Mouse (Mus musculus) lung, postnatal 36 days (tissue): Measurements from ENCODE around the gene Arhgap28.
"Not testable (repeated sequence)": the region's sequence is repeated elsewhere in the genome, so short reads cannot be mapped to it uniquely, and the experiment has no call there.

Experiments used
- DNase-seq: peaks from one replicate; pipeline ENCODE4 v3.0.0; 2022; ENCODE audit warnings: mixed read lengths

Arhgap28 gene

DNA sequence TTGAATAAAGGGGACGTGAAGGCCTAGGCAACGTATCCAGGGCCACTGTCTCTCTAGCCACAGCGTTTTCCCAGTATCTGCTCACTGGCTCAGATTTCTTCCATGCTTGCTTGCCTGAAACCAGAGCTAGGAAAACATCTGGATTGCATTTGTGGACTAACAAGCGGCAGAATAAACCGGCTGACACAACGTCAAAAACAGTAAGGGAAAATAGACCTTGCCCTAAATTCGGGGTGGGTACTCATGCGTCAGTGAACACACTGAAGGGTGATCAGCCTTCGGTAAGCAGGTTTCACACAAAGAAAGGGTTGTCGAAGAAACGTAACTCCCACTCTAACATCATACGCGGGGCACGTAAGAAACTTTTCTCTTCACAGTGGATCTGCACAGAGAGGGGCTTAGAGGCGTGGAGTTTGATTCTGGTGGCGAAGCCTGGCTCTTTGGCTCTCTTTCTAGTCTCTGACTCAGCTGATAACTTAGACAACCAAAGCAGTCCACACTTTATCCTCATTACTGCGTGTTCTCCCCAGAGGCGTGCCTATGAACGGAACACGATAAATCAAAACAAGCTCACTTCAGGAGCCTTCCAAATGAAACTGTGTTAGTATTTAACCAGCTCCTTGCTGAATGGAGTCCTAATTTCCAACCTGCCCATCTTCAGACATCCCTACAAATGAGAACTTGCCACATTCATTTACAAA, 137.2 kb downstream of the Arhgap28 start:
- DNase-seq, result peak; percentile 10

DNA sequence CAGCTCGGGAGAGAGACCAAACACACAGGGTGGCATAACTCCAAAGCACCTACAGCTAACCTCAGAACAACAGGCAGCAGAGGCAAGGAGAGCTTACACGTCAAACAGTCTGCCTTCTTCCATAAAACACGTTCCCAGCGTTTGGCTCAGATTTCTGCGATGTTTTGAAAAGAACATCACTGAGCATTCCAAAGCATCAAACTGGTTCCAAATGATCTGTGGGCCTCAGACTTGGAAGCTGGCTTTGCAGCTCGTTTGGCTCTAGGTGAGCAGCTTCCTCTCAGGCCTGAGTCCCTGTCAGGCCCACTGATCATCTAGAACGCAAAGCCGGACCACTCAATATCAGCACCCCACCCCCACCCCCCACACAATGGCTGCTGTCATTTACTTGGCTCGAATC, 137.9 kb downstream of the Arhgap28 start:
- peak; percentile 35 for DNase-seq

DNA sequence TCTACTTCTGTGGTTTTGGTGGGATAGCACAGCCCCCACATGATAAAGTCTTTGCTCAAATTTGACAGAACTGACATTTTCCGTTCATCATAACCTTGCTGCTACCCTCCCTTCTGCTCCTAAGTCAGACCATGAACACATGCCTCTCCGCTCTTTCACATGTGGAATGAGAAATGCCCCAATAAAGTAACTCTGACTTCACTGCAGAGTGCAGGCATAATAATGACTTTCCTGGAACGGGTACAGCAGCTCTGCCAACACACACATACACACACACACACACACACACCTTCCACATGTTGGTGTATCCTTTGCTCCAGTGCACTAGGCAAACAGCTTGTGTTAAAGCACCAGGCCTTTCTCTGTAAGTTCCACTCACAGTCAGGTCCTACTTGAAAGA, 139.0 kb downstream of the Arhgap28 start:
- DNase-seq, result no peak

DNA sequence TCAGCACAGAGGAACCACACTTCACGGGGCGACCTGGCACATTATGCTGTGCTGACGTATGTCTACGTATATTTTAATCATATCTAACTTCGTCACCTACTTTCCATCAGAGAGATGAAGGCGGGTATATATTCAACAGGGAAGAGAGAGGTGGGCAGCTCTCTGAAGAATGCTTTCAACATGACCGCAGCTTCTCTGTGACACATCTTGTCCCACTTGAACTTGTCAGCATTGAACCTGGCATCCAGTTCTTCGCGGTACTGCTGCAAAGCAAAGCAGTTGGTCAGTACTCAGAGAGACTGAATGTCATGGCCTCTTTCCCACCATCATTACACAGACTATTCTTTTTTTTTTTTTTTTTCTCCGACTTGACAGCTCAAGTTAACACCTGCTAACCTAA, 139.6 kb downstream of the Arhgap28 start:
- no peak for DNase-seq

DNA sequence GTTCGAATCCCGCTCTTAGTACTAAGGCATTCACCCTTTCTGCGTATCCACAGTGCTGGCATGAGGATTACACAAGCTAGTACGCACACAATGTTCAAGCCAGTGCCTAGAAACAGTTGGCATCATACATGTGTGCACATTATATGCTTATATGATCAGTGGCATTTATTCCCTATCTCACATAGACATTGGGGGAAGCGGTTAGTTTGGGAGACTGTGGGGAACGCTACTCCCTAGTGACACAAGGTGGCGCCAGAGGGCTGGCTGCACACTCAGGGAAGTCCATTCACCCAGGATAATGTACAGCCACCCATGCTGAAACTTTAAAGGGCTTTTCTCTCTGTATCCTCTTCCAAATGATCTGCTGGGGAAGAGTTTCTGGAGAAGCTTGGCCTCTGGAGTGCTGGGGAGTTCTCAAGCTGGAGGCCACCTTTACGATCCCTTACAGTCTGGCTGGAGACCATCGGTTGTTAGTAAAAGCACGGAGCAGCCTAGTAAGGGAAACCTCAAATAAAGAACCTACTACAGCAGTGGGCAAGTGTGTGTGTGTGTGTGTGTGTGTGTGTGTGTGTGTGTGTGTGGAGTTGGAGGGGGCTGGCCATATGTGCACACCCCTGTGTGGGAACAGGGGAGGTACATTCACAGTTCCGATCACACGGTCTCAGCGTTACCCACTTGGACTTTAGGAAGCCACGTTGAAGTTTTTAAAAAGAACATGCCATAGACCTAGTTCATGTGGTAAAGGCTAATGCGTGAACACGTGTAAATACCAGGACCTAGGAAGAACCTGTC, 142.0 kb downstream of the Arhgap28 start:
- DNase-seq, result peak; percentile 66

DNA sequence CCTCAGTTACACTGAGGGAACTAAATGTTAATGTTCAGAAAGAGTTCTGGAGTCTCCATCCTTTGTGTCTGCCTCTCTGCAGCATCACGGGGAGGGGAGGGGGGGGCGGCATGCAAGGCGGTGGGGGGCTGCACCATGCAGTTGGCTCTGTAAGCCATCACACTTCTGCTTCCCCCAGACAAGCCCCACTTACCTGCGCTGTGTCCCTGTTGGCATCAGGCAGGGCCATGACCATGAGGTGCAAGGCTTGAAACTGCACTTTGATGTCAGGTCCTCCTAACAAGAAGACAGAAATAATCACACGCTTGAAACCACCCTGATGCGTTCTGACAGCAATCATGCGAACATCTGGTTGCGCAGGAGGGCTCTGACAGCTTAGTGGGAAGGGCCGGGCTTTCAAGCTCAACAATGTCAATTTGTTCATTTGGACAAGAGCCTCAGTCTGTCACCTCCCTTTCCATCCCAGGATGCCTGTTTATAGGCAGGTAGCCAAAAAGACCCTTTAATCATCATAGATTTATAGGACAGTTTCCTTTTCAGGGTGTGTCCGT, 142.8 kb downstream of the Arhgap28 start:
- no peak for DNase-seq

DNA sequence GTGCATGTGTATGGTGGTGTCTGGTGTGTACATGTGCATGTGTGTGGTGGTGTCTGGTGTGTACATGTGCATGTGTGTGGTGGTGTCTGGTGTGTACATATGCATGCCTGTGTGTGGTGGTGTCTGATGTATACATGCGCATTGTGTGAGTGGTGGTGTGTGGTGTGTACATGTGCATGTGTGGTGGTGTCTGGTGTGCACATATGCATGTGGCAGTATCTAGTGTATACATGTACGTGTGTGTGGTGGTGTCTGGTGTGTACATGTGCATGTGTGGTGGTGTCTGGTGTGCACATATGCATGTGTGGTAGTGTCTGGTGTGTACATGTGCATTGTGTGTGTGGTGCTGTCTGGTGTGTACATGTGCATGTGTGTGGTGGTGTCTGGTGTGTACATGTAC, 162.4 kb downstream of the Arhgap28 start:
- not testable (repeated sequence) for DNase-seq

DNA sequence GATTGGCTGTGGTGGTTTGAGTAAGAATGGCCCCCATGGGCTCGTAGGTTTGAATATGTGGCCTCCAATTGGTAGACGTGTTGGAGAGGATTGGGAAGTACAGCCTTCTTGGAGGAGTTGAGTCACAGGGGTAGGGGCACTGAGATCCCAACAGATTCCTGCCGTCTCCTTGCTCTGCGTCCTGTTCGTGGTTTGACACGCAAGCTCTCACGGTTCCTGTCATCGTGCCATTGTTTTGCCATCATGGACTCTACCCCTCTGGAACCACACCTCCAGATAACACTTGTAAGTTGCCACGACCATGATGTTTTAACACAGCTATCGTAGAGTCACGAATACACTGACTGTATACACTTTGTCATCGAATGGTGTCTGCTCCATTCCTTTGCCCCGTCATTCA, 165.0 kb downstream of the Arhgap28 start:
- DNase-seq, result no peak

DNA sequence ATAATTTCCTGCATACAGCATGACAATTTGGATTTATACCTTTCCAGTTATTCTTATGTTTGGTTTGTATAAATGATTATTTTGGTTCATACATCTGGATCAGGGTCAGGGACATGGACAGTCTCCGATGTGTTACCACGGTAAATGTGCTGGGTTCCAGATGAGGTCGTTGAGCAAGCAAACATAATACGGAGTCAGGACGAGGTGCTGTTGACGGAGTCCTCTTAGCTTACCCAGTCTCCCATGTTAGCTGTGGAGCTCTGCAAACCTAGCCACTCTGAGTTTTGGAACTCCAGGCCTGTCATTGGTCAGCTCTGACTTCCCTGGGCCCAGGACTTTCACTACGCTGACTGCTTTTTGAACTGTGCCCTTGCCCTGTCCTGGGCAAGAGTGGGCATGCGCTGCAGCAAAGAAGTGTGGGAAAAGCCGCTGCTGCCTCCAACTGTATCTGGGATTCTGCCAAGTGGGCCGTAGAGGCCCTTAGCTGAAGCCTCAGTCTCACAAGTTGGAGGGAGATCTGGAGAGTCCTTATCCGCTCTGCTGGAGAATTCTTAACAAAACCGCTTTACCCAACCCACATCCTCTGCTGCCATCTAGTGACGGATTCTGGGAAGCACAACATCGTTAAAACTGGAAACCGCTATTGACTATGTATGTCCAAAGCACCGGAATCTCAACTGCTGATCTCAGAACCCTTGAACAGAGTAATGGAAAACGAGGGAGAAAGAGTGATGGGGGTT, 166.4 kb downstream of the Arhgap28 start:
- DNase-seq, result peak; percentile 83

DNA sequence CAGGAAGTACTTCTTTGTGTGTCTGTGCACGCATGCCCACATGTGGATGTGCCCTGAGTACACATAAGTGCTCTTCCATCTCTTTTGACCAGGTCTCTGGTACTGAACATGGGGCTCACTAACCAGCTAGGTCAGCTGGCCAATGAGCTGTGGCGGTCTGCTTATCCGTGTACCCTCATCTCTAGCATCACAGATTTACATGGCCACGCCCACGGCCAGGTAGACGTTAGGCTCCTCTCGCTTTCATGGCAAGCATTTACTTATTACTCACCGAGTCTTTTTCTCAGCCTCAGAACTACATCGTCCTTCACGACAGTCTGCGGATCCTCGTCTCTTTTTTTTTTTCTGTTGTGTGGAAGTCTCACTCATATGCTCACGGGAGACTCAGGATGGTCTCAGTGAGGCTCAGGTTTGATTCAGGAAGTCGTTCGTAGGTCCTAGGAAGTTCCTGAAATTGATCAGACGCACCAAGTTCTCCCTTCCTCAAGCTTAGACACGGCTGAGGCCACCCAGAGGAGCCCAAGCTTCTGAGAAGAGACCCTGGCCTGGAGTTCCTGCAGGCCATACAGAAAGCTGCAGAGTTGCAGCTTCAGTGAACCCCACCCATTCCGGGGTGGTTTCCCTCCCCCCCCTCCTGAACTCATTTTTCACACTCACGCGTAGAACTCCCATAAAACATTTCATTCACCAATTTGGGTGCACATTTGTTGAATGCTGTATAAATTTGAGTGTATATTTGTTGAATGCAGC, 167.6 kb downstream of the Arhgap28 start:
- DNase-seq, result no peak

DNA sequence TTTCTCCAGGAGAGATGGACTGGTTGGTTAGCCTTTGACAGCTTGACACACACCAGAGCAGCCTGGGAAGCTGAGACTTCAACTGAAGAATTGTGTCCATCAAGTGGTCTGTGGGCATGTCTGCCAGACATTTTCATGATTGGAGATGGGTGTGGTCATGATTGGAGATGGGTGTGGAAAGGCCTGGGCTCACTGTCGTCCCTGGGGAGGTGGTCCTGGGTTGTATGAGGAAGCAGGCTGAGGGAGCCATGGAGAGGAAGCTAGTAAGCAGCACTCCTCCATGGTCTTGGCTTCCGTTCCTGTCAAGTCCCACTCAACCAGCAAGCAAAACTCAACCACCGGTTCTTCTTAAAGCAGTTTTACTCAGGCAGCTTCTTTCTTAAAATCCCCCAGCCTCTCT, 176.5 kb downstream of the Arhgap28 start:
- DNase-seq, result no peak

DNA sequence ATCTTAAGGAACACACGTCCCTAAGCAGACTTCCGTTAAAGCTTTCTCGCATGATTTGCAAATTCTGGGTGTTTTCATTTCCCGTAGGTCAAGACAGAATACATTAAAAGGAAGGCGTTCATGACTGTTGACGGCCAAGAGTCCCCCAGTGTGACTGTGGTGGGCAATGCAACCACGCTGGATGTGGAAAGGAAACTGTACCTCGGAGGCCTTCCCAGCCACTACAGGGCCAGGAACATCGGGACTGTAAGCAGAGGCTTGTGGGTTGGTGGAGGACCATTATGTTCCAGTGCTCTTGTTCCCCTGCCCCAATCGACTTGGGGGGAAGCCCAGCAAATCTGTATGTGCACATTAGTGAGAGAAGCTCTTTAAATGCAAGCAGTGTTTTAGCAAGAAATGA, 187.0 kb downstream of the Arhgap28 start:
- no peak for DNase-seq

DNA sequence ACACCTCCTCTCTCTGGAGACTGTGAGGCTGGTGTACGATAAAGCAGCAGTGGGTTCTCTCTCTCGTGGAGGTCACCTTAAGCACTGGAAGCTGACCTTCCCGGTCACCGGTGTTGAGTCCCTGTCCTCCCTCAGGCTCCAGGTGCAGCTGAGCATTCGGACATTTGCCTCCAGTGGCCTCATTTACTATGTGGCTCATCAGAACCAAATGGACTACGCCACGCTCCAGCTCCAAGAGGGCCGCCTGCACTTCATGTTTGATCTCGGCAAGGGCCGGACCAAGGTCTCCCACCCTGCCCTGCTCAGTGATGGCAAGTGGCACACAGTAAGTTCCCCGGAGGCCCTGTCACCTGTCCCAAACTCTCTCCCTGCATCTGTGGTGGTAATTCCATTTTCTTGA, 188.2 kb downstream of the Arhgap28 start:
- no peak for DNase-seq

DNA sequence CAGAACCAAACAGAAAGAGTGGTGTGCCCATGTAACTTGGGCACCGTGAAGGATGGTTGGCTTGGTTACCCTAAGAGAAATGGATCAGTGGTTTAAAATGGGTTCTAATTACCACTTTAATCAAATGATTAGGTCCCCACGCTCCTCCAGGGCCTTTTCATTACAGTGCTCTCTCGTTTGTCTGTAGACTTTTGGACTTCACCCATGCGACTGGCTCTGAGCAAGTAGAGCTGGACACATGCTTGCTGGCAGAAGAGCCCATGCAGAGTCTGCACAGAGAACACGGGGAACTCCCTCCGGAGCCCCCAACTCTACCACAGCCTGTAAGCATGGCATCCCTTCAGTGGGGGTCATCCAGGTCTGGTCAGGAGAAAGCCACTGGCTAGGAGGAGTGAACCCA, 190.3 kb downstream of the Arhgap28 start:
- no peak for DNase-seq

DNA sequence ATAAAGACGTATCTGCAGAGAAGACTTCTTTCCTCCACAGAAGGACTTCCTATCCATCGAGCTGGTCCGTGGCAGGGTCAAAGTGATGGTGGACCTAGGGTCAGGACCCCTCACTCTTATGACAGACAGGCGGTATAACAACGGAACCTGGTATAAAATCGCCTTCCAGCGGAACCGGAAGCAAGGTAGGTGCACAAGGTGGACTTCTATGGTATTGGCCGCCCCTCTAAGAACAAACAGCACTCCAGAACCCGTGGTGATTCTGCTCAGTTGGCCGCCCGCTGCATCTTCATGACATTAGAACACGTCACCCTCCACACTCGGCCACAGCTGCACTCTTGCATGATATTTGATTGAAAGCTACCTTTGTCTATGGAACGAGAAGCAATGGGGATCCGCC, 194.7 kb downstream of the Arhgap28 start:
- DNase-seq, result no peak
